Mouse (Mus musculus): Measurements from ENCODE around the gene Rgs9. TPM values are rescaled to one million over a fixed set of nuclear protein-coding genes. Genes with fewer than 3 reads are reported as not detected.

Gene Rgs9
- total and polyA plus RNA-seq, 2 experiments from 2014 or later, result 14.3 to 30.3 TPM

GRCm38 (mm10) chr11:109339155-109339938 lies 41.4 kb upstream of the Rgs9 start:
- Histone ChIP-seq H3K36me3 (ENCODE audit: insufficient read depth, low read length) (no peaks in the 10 kb centered on the region), H3K4me2 (ENCODE audit: low read depth, low read length) (no peak overlapping the region), H3K27ac (no peak overlapping the region), H3K4me1 (ENCODE audit: insufficient read depth, low read length) (0 out of 2 replicates have a peak, but pooled peaks cover 7% of the 10 kb centered on the region), H3K4me3 (ENCODE audit: low read length) (no peak overlapping the region), H3K27me3 (ENCODE audit: insufficient read depth, low read length) (no peaks in the 10 kb centered on the region), H3K9ac (replicated peaks; ENCODE audit: low read length) (no peak overlapping the region), H3K9me3 (ENCODE audit: low read length) (no peaks in the 10 kb centered on the region)
- DNase-seq (ENCODE audit: low spot score) (no peak), ATAC-seq (no peak)
- TF ChIP-seq CTCF (IDR thresholded peaks at IDR 0.05; ENCODE audit: low read depth), result no peak
- 93% methylated on average over 8 of the region's 8 CpGs for WGBS

GRCm38 (mm10) chr11:109335890-109336289 lies 38.0 kb upstream of the Rgs9 start:
- no peak for TF ChIP-seq CTCF (IDR thresholded peaks at IDR 0.05; ENCODE audit: low read depth)
- ATAC-seq (no peak), DNase-seq (ENCODE audit: low spot score) (no peak)
- Histone ChIP-seq H3K27me3 (ENCODE audit: insufficient read depth, low read length) (no peaks in the 10 kb centered on the region), H3K4me2 (ENCODE audit: low read depth, low read length) (no peak overlapping the region), H3K4me1 (ENCODE audit: insufficient read depth, low read length) (no peaks in the 10 kb centered on the region), H3K4me3 (ENCODE audit: low read length) (no peak overlapping the region), H3K36me3 (ENCODE audit: insufficient read depth, low read length) (no peaks in the 10 kb centered on the region), H3K9ac (replicated peaks; ENCODE audit: low read length) (no peak overlapping the region), H3K27ac (no peak overlapping the region), H3K9me3 (ENCODE audit: low read length) (no peaks in the 10 kb centered on the region)
- WGBS, result 49% methylated on average over 6 of the region's 6 CpGs

GRCm38 (mm10) chr11:109334773-109335172 lies 36.8 kb upstream of the Rgs9 start:
- Histone ChIP-seq H3K9me3 (ENCODE audit: low read length) (no peaks in the 10 kb centered on the region), H3K27me3 (ENCODE audit: insufficient read depth, low read length) (no peaks in the 10 kb centered on the region), H3K27ac (no peak overlapping the region), H3K36me3 (ENCODE audit: insufficient read depth, low read length) (no peaks in the 10 kb centered on the region), H3K9ac (replicated peaks; ENCODE audit: low read length) (no peak overlapping the region), H3K4me1 (ENCODE audit: insufficient read depth, low read length) (no peaks in the 10 kb centered on the region), H3K4me3 (ENCODE audit: low read length) (no peak overlapping the region), H3K4me2 (ENCODE audit: low read depth, low read length) (no peak overlapping the region)
- no peak for ATAC-seq
- no peak for DNase-seq (ENCODE audit: low spot score)
- TF ChIP-seq CTCF (IDR thresholded peaks at IDR 0.05; ENCODE audit: low read depth), result no peak
- WGBS, result 93% methylated on average over 4 of the region's 4 CpGs

GRCm38 (mm10) chr11:109332722-109333121 lies 34.8 kb upstream of the Rgs9 start:
- Histone ChIP-seq H3K4me2 (ENCODE audit: low read depth, low read length) (no peak overlapping the region), H3K36me3 (ENCODE audit: insufficient read depth, low read length) (no peaks in the 10 kb centered on the region), H3K4me1 (ENCODE audit: insufficient read depth, low read length) (no peaks in the 10 kb centered on the region), H3K27ac (no peak overlapping the region), H3K27me3 (ENCODE audit: insufficient read depth, low read length) (no peaks in the 10 kb centered on the region), H3K4me3 (ENCODE audit: low read length) (no peak overlapping the region), H3K9me3 (ENCODE audit: low read length) (no peaks in the 10 kb centered on the region), H3K9ac (replicated peaks; ENCODE audit: low read length) (no peak overlapping the region)
- DNase-seq (ENCODE audit: low spot score), result no peak
- ATAC-seq, result no peak
- TF ChIP-seq CTCF (IDR thresholded peaks at IDR 0.05; ENCODE audit: low read depth), result no peak
- WGBS, result 58% methylated on average over 6 of the region's 6 CpGs

- peak overlapping the region; percentile 20 for H3K4me3 ChIP-seq (ENCODE audit: low read length)
- DNase-seq (ENCODE audit: low spot score), result peak; percentile 96
- peak; percentile 92 for ATAC-seq
- no peaks in the 10 kb centered on the region for H3K4me1 ChIP-seq (ENCODE audit: insufficient read depth, low read length)
- H3K4me2 ChIP-seq (ENCODE audit: low read depth, low read length), result peak overlapping the region; percentile 48
- no peaks in the 10 kb centered on the region for H3K36me3 ChIP-seq (ENCODE audit: insufficient read depth, low read length)
- H3K9ac ChIP-seq (replicated peaks; ENCODE audit: low read length), result no peak overlapping the region
- no peaks in the 10 kb centered on the region for H3K9me3 ChIP-seq (ENCODE audit: low read length)
- H3K27me3 ChIP-seq (ENCODE audit: insufficient read depth, low read length), result no peaks in the 10 kb centered on the region
- WGBS, result 8% methylated on average over 6 of the region's 6 CpGs
- H3K27ac ChIP-seq, result no peak overlapping the region
- peak; percentile 92 for TF ChIP-seq CTCF (IDR thresholded peaks at IDR 0.05; ENCODE audit: low read depth)
Observed at GRCm38 (mm10) chr11:109331424-109331824, 33.5 kb upstream of the Rgs9 start.

GRCm38 (mm10) chr11:109330706-109331393 lies 32.9 kb upstream of the Rgs9 start:
- ATAC-seq (peak; percentile 68), DNase-seq (ENCODE audit: low spot score) (no peak)
- 35% methylated on average over 17 of the region's 17 CpGs for WGBS
- no peak for TF ChIP-seq CTCF (IDR thresholded peaks at IDR 0.05; ENCODE audit: low read depth)
- Histone ChIP-seq H3K27ac (no peak overlapping the region), H3K9me3 (ENCODE audit: low read length) (no peaks in the 10 kb centered on the region), H3K9ac (replicated peaks; ENCODE audit: low read length) (no peak overlapping the region), H3K27me3 (ENCODE audit: insufficient read depth, low read length) (no peaks in the 10 kb centered on the region), H3K4me3 (ENCODE audit: low read length) (0 out of 2 replicates have a peak overlapping the region, but pooled peaks have one; percentile 4), H3K4me2 (ENCODE audit: low read depth, low read length) (peak overlapping the region; percentile 48), H3K4me1 (ENCODE audit: insufficient read depth, low read length) (no peaks in the 10 kb centered on the region), H3K36me3 (ENCODE audit: insufficient read depth, low read length) (no peaks in the 10 kb centered on the region)

GRCm38 (mm10) chr11:109329331-109329730 lies 31.4 kb upstream of the Rgs9 start:
- ATAC-seq (no peak), DNase-seq (ENCODE audit: low spot score) (no peak)
- Histone ChIP-seq H3K27ac (no peak overlapping the region), H3K9me3 (ENCODE audit: low read length) (no peaks in the 10 kb centered on the region), H3K4me3 (ENCODE audit: low read length) (no peak overlapping the region), H3K4me2 (ENCODE audit: low read depth, low read length) (no peak overlapping the region), H3K4me1 (ENCODE audit: insufficient read depth, low read length) (no peaks in the 10 kb centered on the region), H3K36me3 (ENCODE audit: insufficient read depth, low read length) (no peaks in the 10 kb centered on the region), H3K9ac (replicated peaks; ENCODE audit: low read length) (no peak overlapping the region), H3K27me3 (ENCODE audit: insufficient read depth, low read length) (no peaks in the 10 kb centered on the region)
- 43% methylated on average over 4 of the region's 4 CpGs for WGBS
- TF ChIP-seq CTCF (IDR thresholded peaks at IDR 0.05; ENCODE audit: low read depth), result no peak

Measured in hindbrain, postnatal 0 days (tissue).